Mouse (Mus musculus) G1E (cell line): ENCODE measurements around the gene Tac2. TPM values are rescaled to one million over a fixed set of nuclear protein-coding genes. Genes with fewer than 3 reads are reported as not detected.

Experiments
- ATAC-seq: 2 replicates; pipeline ENCODE4 v1.8.0; 2016; ENCODE audit warnings: mild to moderate bottlenecking; ENCODE audit not compliant: insufficient number of reproducible peaks, poor library complexity, low FRiP score, severe bottlenecking; ENCODE audit errors: extremely low read depth
- DNase-seq: peaks from one replicate; pipeline ENCODE4 v3.0.0; 2012; ENCODE audit warnings: low spot score
- H3K27me3 ChIP-seq: 2 replicates; pipeline ENCODE4 v1.6.1; 2012; ENCODE audit warnings: mild to moderate bottlenecking, low read length, inconsistent platforms; ENCODE audit not compliant: insufficient read depth
- H3K36me3 ChIP-seq: replicated peaks from 2 replicates; pipeline ENCODE3; 2012; ENCODE audit warnings: mild to moderate bottlenecking, inconsistent platforms
- H3K4me1 ChIP-seq: 2 replicates; pipeline ENCODE4 v1.6.1; 2012; ENCODE audit warnings: low read depth, low read length, inconsistent platforms, mixed read lengths; ENCODE audit not compliant: insufficient read depth
- H3K4me3 ChIP-seq: 2 replicates; pipeline ENCODE4 v1.5.1; 2012; ENCODE audit warnings: low read depth, mild to moderate bottlenecking, inconsistent platforms, low read length, moderate library complexity, mixed read lengths
- H3K9me3 ChIP-seq: replicated peaks from 2 replicates; pipeline ENCODE4 v1.6.1; 2012; ENCODE audit warnings: inconsistent platforms
- CTCF ChIP-seq: IDR thresholded peaks from 2 replicates; pipeline ENCODE4 v1.5.1; 2012; ENCODE audit warnings: low read depth, low read length, inconsistent platforms, mixed read lengths
- GATA1 ChIP-seq: IDR thresholded peaks from 2 replicates; pipeline ENCODE4 v1.6.1; 2012; ENCODE audit warnings: borderline replicate concordance, low read length, inconsistent platforms, mixed read lengths
- GATA2 ChIP-seq: IDR thresholded peaks from 2 replicates; pipeline ENCODE4 v1.6.1; 2012; ENCODE audit warnings: low read depth, low read length, inconsistent platforms, borderline replicate concordance
- POLR2AphosphoS5 ChIP-seq: IDR thresholded peaks from 2 replicates; pipeline ENCODE4 v1.6.1; 2012; ENCODE audit warnings: low read depth, low read length, inconsistent platforms; ENCODE audit not compliant: insufficient replicate concordance
- TAL1 ChIP-seq: conservative IDR thresholded peaks from 2 replicates; pipeline ENCODE4 v1.6.1; 2012; ENCODE audit warnings: low read depth, low read length, inconsistent platforms, mixed read lengths
- polyA plus RNA-seq: library from polyadenylated mRNA; stranded (reverse); fragments of >175 nt; gene quantifications from 2 replicates; pipeline ENCODE4 v1.2.3, GENCODE M21; 2012
- total RNA-seq, 2 experiments: library from RNA; stranded (forward) in 1 of 2; stranded (reverse) in 1 of 2; fragments of 200-1000 nt in 1 of 2; fragments of >200 nt in 1 of 2; fragmentation: Nextera tagmentation in 1 of 2; gene quantifications; 2 replicates each; pipeline ENCODE4 v1.2.3; 2014 to 2017

Gene Tac2
- total and polyA plus RNA-seq, 3 experiments, result not detected

- Histone ChIP-seq H3K9me3 (no peaks in the 10 kb centered on the region; the same call in 1 of the 2 replicates), H3K4me1 (peaks cover 41% of the 10 kb centered on the region), H3K4me3 (no peak overlapping the region), H3K27me3 (no peaks in the 10 kb centered on the region), H3K36me3 (peaks cover 37% of the 10 kb centered on the region)
- ATAC-seq, result no peak
- DNase-seq, result no peak
- TF ChIP-seq POLR2AphosphoS5, result no peak
- TF ChIP-seq TAL1, result no peak
These were observed 44.4 kb upstream of the Tac2 start for GRCm38 (mm10) chr10:127679881-127680280.

- Histone ChIP-seq H3K4me3 (no peak overlapping the region), H3K4me1 (peaks cover 32% of the 10 kb centered on the region), H3K27me3 (no peaks in the 10 kb centered on the region), H3K9me3 (no peaks in the 10 kb centered on the region), H3K36me3 (peaks cover 52% of the 10 kb centered on the region)
- ATAC-seq (no peak), DNase-seq (no peak)
- TF ChIP-seq TAL1 (no peak), GATA2 (no peak), POLR2AphosphoS5 (no peak), GATA1 (no peak), CTCF (no peak)
These were observed 41.4 kb upstream of the Tac2 start for GRCm38 (mm10) chr10:127682886-127683285.

- H3K27me3 ChIP-seq, result no peaks in the 10 kb centered on the region
- TF ChIP-seq CTCF, result peak; percentile 17; the same call in 1 of the 2 replicates
- TF ChIP-seq GATA2, result no peak
- H3K4me1 ChIP-seq, result peaks cover 18% of the 10 kb centered on the region
- no peak overlapping the region for H3K4me3 ChIP-seq
- H3K36me3 ChIP-seq, result peaks cover 74% of the 10 kb centered on the region
- H3K9me3 ChIP-seq, result no peaks in the 10 kb centered on the region
- DNase-seq (no peak), ATAC-seq (no peak)
These were observed 33.2 kb upstream of the Tac2 start for GRCm38 (mm10) chr10:127691053-127691452.

- Histone ChIP-seq H3K27me3 (no peaks in the 10 kb centered on the region), H3K9me3 (no peaks in the 10 kb centered on the region), H3K36me3 (peaks cover 85% of the 10 kb centered on the region), H3K4me1 (peaks cover 38% of the 10 kb centered on the region), H3K4me3 (no peak overlapping the region)
- peak; percentile 43; the same call in 1 of the 2 replicates for ATAC-seq
- TF ChIP-seq GATA1, result no peak
- TF ChIP-seq GATA2, result no peak
- TF ChIP-seq POLR2AphosphoS5, result no peak
- TF ChIP-seq TAL1, result no peak
- TF ChIP-seq CTCF, result peak; percentile 34; the same call in 1 of the 2 replicates
- DNase-seq, result no peak
These were observed 29.6 kb upstream of the Tac2 start for GRCm38 (mm10) chr10:127694636-127695035.

GRCm38 (mm10) chr10:127695775-127696174 is 28.5 kb upstream of the Tac2 start:
- no peak overlapping the region; the same call in 1 of the 2 replicates for H3K4me3 ChIP-seq
- ATAC-seq (no peak), DNase-seq (no peak)
- no peaks in the 10 kb centered on the region for H3K27me3 ChIP-seq
- TF ChIP-seq POLR2AphosphoS5 (no peak), TAL1 (no peak), CTCF (no peak), GATA2 (no peak), GATA1 (no peak)
- H3K4me1 ChIP-seq, result peaks cover 38% of the 10 kb centered on the region
- H3K36me3 ChIP-seq, result peaks cover 86% of the 10 kb centered on the region
- no peaks in the 10 kb centered on the region for H3K9me3 ChIP-seq

GRCm38 (mm10) chr10:127698966-127699365 is 25.3 kb upstream of the Tac2 start:
- peaks cover 58% of the 10 kb centered on the region for H3K36me3 ChIP-seq
- ATAC-seq, result no peak

GRCm38 (mm10) chr10:127703299-127703698 is 21.0 kb upstream of the Tac2 start:
- H3K36me3 ChIP-seq, result peaks cover 22% of the 10 kb centered on the region
- DNase-seq, result peak; percentile 33
- no peak for ATAC-seq
- no peak overlapping the region for H3K4me3 ChIP-seq
- H3K4me1 ChIP-seq, result peaks cover 38% of the 10 kb centered on the region
- no peaks in the 10 kb centered on the region for H3K9me3 ChIP-seq
- TF ChIP-seq CTCF (no peak), POLR2AphosphoS5 (no peak), GATA1 (no peak), GATA2 (no peak), TAL1 (no peak)
- H3K27me3 ChIP-seq, result peaks cover 14% of the 10 kb centered on the region

More at GRCm38 (mm10) chr10:127698966-127699365, 25.3 kb upstream of the Tac2 start:
- no peak overlapping the region for H3K4me3 ChIP-seq
- TF ChIP-seq CTCF (no peak), POLR2AphosphoS5 (no peak), GATA2 (no peak), GATA1 (no peak), TAL1 (no peak)
- peaks cover 42% of the 10 kb centered on the region for H3K4me1 ChIP-seq
- DNase-seq, result no peak
- H3K27me3 ChIP-seq, result no peaks in the 10 kb centered on the region
- H3K9me3 ChIP-seq, result no peaks in the 10 kb centered on the region
